Mouse (Mus musculus): ENCODE results near the gene Fahd1. TPM values are rescaled to one million over a fixed set of nuclear protein-coding genes. Genes with fewer than 3 reads are reported as not detected.

Gene Fahd1
- polyA plus RNA-seq, 1 experiment from 2014 or later = 17.1 TPM

DNA sequence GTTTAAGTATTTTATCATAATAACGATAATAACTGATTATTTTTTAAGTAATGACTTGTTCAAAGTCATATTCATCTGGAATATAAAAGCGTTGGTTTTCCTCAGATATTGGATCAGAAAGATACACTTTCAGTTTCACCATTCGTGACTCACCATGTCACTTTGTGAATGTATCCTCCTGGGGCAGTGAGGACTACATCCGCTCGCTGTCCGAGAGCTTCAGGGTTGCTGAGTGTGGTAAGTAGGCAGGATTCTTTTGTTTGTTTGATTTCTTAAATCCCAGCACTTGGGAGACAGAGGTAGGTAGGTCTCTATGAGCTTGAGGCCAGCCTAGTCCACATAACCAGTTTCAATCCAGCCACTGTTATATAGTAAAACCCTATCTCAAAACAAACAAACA lies 32.0 kb downstream of the Fahd1 start:
- 49% methylated on average over 6 of the region's 6 CpGs for WGBS
- Histone ChIP-seq H3K27me3 (ENCODE audit: insufficient read depth, low read length) (no peaks in the 10 kb centered on the region), H3K9me3 (ENCODE audit: low read depth, low read length) (no peaks in the 10 kb centered on the region), H3K4me3 (ENCODE audit: low read depth, low read length) (no peak overlapping the region), H3K4me1 (ENCODE audit: insufficient read depth) (no peaks in the 10 kb centered on the region), H3K4me2 (no peak overlapping the region), H3K36me3 (ENCODE audit: insufficient read depth) (no peaks in the 10 kb centered on the region), H3K9ac (no peak overlapping the region), H3K27ac (ENCODE audit: low read depth) (no peak overlapping the region)
- TF ChIP-seq CTCF (IDR thresholded peaks at IDR 0.05; ENCODE audit: low read depth) = no peak
- DNase-seq = no peak
- no peak for ATAC-seq (ENCODE audit: insufficient read depth)

DNA sequence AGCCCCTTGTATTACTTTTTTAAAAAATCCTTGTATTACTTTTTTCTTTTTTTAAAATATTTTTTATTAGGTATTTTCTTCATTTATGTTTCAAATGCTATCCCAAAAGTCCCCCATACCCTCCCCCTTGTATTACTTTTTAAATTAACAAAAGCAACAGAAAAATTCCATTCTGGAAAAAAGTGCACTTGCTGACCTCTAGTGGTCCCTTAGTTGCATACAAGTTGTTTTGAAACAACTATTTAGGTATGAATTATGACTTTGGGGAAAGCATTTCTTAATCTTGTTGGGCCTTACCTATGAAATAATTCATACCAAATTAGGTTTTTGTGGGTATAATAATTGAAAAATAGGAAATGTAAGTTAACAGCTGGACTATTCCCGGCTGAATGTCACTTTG lies 32.7 kb downstream of the Fahd1 start:
- 30% methylated on average over 1 of the region's 1 CpGs for WGBS
- H3K9me3 ChIP-seq (ENCODE audit: low read depth, low read length) = no peaks in the 10 kb centered on the region
- no peaks in the 10 kb centered on the region for H3K27me3 ChIP-seq (ENCODE audit: insufficient read depth, low read length)
- H3K36me3 ChIP-seq (ENCODE audit: insufficient read depth) = no peaks in the 10 kb centered on the region
- H3K4me1 ChIP-seq (ENCODE audit: insufficient read depth) = no peaks in the 10 kb centered on the region
- peak; percentile 48; the same call in 1 of the 2 replicates for TF ChIP-seq CTCF (IDR thresholded peaks at IDR 0.05; ENCODE audit: low read depth)
- H3K9ac ChIP-seq = no peak overlapping the region
- peak; percentile 70 for DNase-seq
- H3K4me3 ChIP-seq (ENCODE audit: low read depth, low read length) = no peak overlapping the region
- ATAC-seq (ENCODE audit: insufficient read depth) = no peak
- no peak overlapping the region for H3K4me2 ChIP-seq
- H3K27ac ChIP-seq (ENCODE audit: low read depth) = no peak overlapping the region

DNA sequence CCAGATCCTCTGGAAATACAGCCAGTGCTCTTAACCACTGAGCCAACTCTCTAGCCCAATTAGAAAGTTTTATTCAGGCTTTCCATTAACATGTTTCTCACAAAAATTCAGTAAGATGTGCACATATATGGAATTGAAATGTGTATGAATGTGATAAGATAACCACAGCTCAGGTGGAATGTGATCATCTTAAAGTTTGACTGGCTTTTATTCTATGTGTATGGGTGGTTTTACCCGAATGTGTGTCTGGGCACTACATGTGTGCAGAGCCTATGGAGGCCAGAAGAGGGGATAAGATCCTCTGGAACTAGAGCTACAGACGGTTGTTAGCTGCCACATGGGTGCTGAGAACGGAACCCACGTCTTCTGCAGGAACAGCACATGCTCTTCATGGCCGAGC lies 34.9 kb downstream of the Fahd1 start:
- H3K4me2 ChIP-seq = no peak overlapping the region
- no peaks in the 10 kb centered on the region for H3K9me3 ChIP-seq (ENCODE audit: low read depth, low read length)
- TF ChIP-seq CTCF (IDR thresholded peaks at IDR 0.05; ENCODE audit: low read depth) = no peak
- no peak overlapping the region for H3K27ac ChIP-seq (ENCODE audit: low read depth)
- H3K36me3 ChIP-seq (ENCODE audit: insufficient read depth) = no peaks in the 10 kb centered on the region
- H3K27me3 ChIP-seq (ENCODE audit: insufficient read depth, low read length) = no peaks in the 10 kb centered on the region
- H3K9ac ChIP-seq = no peak overlapping the region
- 80% methylated on average over 5 of the region's 5 CpGs for WGBS
- H3K4me3 ChIP-seq (ENCODE audit: low read depth, low read length) = no peak overlapping the region
- DNase-seq = no peak
- ATAC-seq (ENCODE audit: insufficient read depth) = no peak
- H3K4me1 ChIP-seq (ENCODE audit: insufficient read depth) = no peaks in the 10 kb centered on the region

DNA sequence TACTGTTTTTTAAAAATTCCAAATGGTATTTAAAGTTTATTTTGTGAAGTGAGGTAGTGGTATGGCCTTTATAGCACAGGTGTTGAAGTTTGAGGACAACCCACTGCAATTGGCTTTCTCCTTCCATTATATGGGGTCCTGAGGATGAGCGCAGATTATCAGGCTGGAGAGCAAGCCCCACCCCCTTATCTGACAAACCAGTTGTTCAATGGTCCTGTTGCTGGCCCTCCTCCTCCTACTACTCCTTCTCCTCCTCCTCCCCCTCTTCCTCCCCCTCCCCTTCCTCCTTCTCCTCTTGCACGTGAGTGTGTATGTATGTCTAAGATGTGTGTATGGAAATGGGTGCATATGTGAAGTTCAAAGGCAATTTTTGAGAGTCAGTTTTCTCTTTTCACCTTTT lies 37.9 kb downstream of the Fahd1 start:
- Histone ChIP-seq H3K27me3 (ENCODE audit: insufficient read depth, low read length) (0 out of 2 replicates have a peak, but pooled peaks cover under 1% of the 10 kb centered on the region), H3K9ac (no peak overlapping the region), H3K27ac (ENCODE audit: low read depth) (no peak overlapping the region), H3K4me3 (ENCODE audit: low read depth, low read length) (no peak overlapping the region), H3K4me2 (no peak overlapping the region), H3K36me3 (ENCODE audit: insufficient read depth) (no peaks in the 10 kb centered on the region), H3K4me1 (ENCODE audit: insufficient read depth) (no peaks in the 10 kb centered on the region), H3K9me3 (ENCODE audit: low read depth, low read length) (no peaks in the 10 kb centered on the region)
- ATAC-seq (ENCODE audit: insufficient read depth) = no peak
- no peak for DNase-seq
- 29% methylated on average over 2 of the region's 2 CpGs for WGBS
- TF ChIP-seq CTCF (IDR thresholded peaks at IDR 0.05; ENCODE audit: low read depth) = no peak

DNA sequence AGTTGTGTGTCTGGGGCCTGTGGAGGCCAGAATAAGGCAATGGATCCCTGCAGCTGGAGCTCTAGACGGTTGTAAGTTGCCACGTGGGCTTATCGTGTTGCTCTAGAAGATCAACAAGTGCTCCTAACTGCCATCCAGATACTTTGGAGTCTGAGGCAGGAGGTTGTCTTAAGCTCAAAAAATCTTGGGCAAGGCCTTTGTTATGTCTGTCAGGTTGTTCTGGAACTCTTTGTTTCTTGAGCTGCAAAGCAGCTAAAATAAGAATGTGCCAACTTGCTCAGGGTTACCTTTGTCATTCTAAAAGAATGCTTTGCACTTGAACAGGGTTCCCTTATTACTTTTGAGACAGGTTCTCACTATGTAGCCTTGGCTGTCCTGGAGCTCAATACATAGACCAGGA lies 39.0 kb downstream of the Fahd1 start:
- no peak for TF ChIP-seq CTCF (IDR thresholded peaks at IDR 0.05; ENCODE audit: low read depth)
- DNase-seq (no peak), ATAC-seq (ENCODE audit: insufficient read depth) (no peak)
- Histone ChIP-seq H3K4me1 (ENCODE audit: insufficient read depth) (no peaks in the 10 kb centered on the region), H3K9me3 (ENCODE audit: low read depth, low read length) (no peaks in the 10 kb centered on the region), H3K4me3 (ENCODE audit: low read depth, low read length) (no peak overlapping the region), H3K9ac (no peak overlapping the region), H3K4me2 (no peak overlapping the region), H3K27ac (ENCODE audit: low read depth) (no peak overlapping the region), H3K36me3 (ENCODE audit: insufficient read depth) (no peaks in the 10 kb centered on the region), H3K27me3 (ENCODE audit: insufficient read depth, low read length) (peaks cover 8% of the 10 kb centered on the region; the same call in 1 of the 2 replicates)
- WGBS = 75% methylated on average over 3 of the region's 3 CpGs

DNA sequence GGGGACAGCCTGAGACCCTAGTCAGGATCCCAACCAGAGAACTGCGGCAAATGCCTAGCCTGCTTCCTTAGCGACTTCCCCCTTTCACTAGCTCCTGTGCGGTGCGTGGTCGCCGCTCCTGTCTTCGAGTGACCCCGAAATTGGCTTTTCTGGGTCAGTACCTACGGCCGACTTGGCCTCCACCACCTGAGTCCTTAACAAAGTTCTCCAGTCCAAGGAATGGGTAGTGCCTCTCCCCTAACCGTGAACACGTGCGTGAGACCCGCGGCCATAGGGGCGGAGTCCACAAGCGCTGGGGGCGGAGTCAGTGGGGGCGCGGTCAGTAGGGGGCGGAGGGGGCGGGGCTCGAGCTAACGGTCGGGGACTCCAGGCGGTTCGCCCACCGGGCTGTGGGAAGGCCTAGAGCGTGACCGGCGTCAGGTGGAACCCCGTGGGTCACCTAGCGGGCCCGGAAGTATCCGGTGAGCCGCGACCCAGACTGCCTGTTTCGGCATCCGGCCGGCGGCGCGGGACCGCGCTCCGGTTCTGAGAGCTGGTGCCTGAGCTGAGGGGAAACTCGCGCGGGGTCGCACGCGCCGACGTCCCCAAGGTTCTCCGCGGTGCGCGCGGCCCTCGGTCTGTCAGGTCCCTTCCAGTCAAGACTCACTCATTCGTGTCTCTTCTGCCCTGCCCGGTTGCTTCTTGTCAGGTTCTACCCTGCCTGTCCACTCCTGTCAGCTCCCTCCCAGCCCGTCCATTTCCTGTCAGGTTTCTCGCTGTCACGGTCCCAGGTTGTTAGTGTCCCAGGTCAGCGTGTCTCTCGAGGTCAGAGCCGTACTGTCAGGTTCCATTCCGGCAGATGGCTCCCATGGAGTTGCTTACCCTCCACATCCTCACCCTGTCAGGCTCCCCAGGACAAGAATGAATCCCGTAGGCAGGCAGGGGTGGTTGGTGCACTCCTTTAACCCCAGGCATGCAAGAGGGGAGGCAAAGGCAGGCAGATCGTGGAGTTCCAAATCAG lies 45.9 kb downstream of the Fahd1 start, which contains the start of gene Meiob:
TSS of gene Meiob (plus strand) at position 338 of the 1,000 bp plus-strand sequence.
- DNase-seq = peak; percentile 85
- peak within 1 kb of the TSS; percentile 52 for H3K9ac ChIP-seq
- no peaks in the 10 kb centered on the region for H3K36me3 ChIP-seq (ENCODE audit: insufficient read depth)
- H3K9me3 ChIP-seq (ENCODE audit: low read depth, low read length) = no peaks in the 10 kb centered on the region
- H3K27me3 ChIP-seq (ENCODE audit: insufficient read depth, low read length) = peaks cover 28% of the 10 kb centered on the region
- no peaks in the 10 kb centered on the region for H3K4me1 ChIP-seq (ENCODE audit: insufficient read depth)
- peak; percentile 89 for ATAC-seq (ENCODE audit: insufficient read depth)
- H3K4me3 ChIP-seq (ENCODE audit: low read depth, low read length) = peak within 1 kb of the TSS; percentile 63
- H3K27ac ChIP-seq (ENCODE audit: low read depth) = no peak within 1 kb of the TSS
- peak within 1 kb of the TSS; percentile 91 for H3K4me2 ChIP-seq
- WGBS = under 1% methylated on average over 71 of the region's 71 CpGs
- TF ChIP-seq CTCF (IDR thresholded peaks at IDR 0.05; ENCODE audit: low read depth) = no peak

DNA sequence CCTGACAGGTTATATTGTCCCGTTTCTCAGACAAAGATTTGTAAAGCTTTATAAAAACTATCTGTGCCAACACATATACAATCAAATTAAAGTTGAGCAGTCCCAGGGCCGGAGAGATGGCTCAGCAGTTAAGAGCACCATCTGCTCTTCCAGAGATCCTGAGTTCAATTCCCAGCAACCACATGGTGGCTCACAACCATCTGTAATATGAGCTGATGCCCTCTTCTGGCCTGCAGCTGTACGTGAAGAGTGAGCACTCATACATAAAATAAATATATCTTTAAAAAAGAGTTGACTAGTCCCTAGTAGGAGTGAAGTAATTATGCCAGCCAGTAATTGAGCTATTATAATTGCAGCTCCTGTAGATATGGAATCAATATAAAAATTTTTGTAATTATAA lies 49.6 kb downstream of the Fahd1 start:
- Histone ChIP-seq H3K4me1 (ENCODE audit: insufficient read depth) (no peaks in the 10 kb centered on the region), H3K36me3 (ENCODE audit: insufficient read depth) (no peaks in the 10 kb centered on the region), H3K9ac (no peak overlapping the region), H3K27ac (ENCODE audit: low read depth) (no peak overlapping the region), H3K4me2 (no peak overlapping the region), H3K4me3 (ENCODE audit: low read depth, low read length) (no peak overlapping the region), H3K27me3 (ENCODE audit: insufficient read depth, low read length) (peaks cover 16% of the 10 kb centered on the region), H3K9me3 (ENCODE audit: low read depth, low read length) (no peaks in the 10 kb centered on the region)
- TF ChIP-seq CTCF (IDR thresholded peaks at IDR 0.05; ENCODE audit: low read depth) = no peak
- WGBS = 44% methylated on average over 3 of the region's 3 CpGs
- no peak for ATAC-seq (ENCODE audit: insufficient read depth)
- DNase-seq = no peak
